Mouse (Mus musculus): ENCODE data around the gene H2afj.

Gene H2afj

DNA sequence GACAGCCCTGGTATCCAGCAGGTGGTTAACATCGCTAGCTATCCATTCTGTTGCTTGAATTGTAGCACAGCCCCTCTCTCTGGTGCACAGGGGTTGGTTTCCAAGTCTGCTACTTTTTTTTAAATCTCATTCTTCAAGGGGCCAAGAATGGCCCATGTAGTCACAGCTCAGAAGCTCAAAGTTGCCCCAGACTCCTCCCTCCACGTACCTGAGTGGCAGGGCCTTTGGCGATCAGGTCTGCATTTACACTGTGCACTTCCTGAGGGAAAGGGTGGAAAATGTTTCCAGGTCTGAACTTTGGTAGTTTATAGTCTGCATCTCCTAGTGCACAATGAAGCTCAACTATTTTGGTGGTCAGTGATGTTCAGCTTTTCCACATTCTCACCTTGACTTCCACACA, 39.2 kb downstream of the H2afj start:
- DNase-seq (ENCODE audit: low spot score) = no peak

DNA sequence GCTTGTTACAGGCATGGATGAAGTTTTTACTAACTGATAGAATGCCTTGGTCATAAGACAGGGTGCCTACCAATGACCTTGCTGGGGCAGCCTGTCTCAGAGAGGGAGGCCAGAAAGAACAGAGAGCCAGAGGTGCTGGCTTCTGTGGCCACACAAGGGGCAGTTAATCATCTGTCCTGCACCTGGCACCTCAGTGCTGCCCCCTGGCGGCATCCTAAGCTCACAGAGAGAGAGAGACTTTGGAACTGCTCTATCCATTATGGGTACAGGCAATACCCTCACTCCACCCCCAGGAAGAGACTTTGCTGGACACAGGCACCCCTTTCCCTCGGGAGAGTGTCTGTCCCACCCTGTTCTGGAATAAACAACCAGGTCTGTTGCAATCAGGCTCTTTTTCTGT, 39.7 kb downstream of the H2afj start:
- peak; percentile 71 for DNase-seq (ENCODE audit: low spot score)

- DNase-seq (ENCODE audit: low spot score) = no peak
These were observed 40.4 kb downstream of the H2afj start for GRCm38 (mm10) chr6:136848399-136848798.

- no peak for DNase-seq (ENCODE audit: low spot score)
These were observed 40.9 kb downstream of the H2afj start for GRCm38 (mm10) chr6:136848971-136849370.

DNA sequence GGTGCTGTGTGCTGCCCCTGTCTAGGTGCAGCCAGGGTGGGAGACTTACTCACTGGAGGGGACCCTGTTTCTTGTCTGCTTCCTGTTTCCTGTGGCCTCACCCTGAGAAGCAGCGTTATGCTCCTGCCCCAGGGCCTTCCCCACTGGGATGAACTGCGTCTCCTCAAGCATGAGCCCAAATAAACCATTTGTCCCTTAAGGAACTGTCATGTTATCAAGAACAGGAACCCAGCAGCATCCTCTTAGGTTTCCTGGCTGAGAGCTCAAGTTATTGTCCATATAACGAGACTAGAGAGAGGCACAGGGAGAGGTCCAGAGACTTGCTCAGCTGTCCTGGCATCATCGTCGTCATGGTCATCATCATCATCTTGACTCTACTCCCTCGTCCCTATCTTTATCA, 42.2 kb downstream of the H2afj start:
- DNase-seq (ENCODE audit: low spot score) = no peak

- DNase-seq (ENCODE audit: low spot score) = no peak
These were observed 44.3 kb downstream of the H2afj start for GRCm38 (mm10) chr6:136852348-136852747.

- DNase-seq (ENCODE audit: low spot score) = no peak
These were observed 44.7 kb downstream of the H2afj start for GRCm38 (mm10) chr6:136852762-136853161.

GRCm38 (mm10) chr6:136854361-136854781, 46.3 kb downstream of the H2afj start:
- DNase-seq (ENCODE audit: low spot score) = peak; percentile 9

DNA sequence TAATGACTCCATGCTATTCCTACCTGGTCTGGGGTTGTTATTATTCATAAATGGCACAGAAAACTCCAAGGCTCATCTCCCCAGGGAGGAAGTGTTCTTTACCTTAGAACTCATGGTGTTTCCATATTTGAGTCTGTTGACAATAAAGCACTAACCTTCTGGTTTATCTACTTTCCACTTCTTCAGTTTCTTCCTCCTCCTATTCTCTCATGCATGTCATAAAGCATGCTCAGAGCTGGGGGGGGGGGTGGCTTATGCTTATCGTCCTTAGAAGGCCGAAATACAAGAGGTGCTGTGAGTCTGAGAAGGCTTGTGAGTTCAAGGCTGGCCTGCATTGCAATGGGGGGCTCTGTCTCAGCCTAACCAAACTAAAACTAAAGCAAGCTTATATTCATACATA, 47.1 kb downstream of the H2afj start:
- no peak for DNase-seq (ENCODE audit: low spot score)

DNA sequence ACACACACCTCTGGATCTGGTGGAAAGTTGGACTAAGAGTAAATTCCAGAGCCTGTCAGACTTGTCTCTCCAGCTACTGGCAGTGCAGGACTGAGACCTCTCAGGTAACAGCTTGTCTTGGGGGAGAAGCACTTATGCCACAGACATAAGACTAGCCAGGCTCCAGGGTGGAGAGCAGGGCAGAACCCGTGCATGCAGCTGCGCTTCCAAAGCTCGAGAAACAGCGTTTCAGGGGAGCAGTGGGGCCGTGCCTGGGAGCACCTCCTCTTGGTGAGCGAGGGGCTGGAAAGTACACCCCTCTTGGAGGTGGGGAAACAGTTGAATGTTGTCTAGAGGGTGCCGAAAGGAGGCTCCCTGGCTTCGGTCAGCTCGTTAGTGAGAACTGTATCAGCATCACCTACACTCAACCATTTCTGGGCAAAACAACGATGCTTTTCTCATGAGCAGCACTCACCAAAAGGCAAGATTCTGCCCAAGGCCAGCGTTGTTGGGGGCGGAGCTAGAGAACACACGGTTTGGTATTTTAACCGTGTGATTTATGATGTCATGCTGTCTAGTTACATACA, 48.1 kb downstream of the H2afj start:
- peak; percentile 62 for DNase-seq (ENCODE audit: low spot score)

DNA sequence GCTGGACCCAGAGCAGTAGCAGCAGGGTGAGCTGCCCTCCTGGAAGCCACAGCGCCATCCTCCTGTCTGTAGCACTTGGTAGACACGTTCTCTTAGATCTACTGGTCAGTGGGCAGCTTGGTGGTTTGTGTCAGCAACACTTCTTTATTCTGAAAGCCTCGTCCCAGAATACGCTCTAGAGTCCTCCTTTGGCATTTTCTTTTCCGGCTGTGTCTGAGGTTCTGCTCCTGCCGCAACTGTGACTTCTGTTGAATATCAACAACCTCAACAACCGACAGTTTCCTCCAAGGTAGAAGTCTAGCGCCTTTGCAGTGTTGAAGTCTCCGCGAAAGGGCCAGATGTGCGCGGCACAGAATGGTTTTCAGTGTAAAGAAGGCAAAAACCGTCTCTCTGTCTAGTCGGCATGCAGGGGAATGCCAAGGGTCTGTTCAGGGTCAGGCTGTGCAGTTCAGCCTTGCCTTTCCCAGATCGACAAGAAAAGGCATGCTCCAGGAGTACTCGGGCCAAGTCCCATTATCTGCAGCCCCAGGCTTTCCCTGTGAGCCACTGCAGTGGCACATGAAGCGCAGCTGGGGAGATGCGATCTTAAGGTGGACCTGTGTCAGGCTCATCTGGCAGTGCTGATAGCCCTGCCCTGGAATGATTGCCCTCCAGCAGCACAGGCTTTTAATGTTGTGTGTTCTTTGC, 49.3 kb downstream of the H2afj start, which contains the start of gene Art4:
TSS of gene Art4 (minus strand) at position 548 of the 687 bp plus-strand sequence.
- peak; percentile 74 for DNase-seq (ENCODE audit: low spot score)

GRCm38 (mm10) chr6:136857873-136858260, 49.8 kb downstream of the H2afj start:
- DNase-seq (ENCODE audit: low spot score) = no peak

DNA sequence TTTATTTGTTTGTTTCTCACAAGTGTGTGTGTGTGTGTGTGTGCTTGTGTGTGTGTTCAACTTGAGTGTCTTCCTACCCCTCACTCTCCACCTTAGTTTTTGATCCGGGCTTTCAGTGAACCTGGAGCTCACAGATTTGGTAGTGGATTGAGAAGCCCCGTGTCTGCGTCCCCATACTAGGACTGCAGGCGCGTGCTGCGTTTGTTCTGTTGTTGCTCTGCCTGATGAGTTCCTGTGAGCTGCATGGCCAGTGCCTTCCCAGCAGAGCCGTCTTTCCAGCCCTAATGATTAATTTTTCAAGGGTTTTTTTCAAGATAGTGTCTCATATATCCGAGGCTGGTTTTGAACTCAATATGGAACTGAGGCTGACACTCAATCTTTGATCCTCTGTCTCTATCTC, 50.4 kb downstream of the H2afj start:
- no peak for DNase-seq (ENCODE audit: low spot score)
